Mouse (Mus musculus) natural killer cell, adult 2 months (primary cell): ENCODE data around the gene Mesd.

Experiments
- DNase-seq, 2 experiments: peaks; one replicate each; pipeline ENCODE4 v3.0.0; 2022; ENCODE audit warnings: low spot score in 2 of 2

Mesd gene

DNA sequence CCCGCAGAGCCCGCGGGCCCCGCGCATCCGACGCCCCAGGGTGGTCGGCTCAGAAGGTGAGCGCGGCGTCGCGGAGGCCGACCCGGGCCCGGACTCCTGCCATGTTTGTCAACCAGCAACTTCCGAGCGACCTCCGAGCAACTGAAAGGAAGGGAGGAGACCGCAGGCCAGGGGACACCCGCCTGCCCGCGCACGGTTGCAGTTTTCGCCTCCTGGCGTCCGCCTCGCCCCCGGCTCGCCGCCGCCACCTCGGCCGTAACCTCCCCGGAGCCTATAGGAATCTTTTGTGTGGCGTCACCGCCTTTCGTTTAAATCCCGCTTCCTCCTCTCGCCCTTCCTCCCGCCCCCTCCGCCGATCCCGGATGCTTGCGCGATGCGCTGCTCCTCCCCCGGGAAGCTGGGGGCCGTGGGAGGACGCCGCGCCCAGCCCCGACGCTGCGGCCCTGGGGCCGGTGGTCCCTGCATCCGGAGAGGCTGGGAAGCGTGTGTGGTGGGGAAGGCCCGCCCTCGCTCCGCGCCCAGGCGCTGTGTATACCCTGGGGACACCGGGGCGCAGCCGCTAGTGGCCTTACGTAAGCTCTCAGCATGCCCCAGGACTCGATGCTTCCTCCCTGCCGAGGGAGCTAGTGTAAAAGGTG lies at the start of gene Mesd, which contains the start of gene Tlnrd1:
TSS of gene Mesd (plus strand) at position 446 of the 638 bp plus-strand sequence.
TSS of gene Tlnrd1 (minus strand) at position 285 of the 638 bp plus-strand sequence.
- peak; percentile 39 to 77 for DNase-seq

DNA sequence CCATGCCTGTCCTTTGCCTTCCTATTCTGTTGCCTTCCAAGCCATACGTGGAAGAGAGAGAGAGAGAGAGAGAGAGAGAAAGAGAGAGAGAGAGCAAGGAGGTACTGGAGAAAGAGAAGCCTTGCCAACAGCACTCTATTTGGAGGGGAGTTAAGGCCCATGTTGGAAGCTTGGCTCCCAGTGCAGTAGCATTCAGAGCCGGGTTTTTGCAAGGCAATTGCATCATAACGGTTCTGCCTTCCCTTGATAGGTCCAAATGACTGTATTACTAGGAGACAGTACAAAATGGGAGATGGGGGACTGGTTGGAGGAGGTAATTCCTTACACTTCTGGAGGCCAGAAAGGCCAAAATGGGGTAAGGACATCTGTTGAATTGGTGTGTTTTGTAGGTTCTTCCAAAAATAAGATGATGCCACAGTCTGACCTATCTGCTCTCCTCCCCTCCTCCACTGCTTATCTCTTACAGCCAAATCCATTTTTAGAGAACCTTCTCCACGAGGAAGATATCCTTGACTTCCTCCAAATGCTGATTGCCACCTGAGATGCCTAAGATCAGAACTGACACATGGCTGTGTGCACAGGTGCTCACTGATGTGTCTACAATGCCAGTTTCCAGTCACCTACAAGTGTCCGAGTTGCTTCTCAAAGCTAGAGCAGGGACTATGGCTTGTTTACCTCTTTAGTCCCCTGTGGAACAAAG lies 45.6 kb upstream of the Mesd start:
- no peak for DNase-seq

DNA sequence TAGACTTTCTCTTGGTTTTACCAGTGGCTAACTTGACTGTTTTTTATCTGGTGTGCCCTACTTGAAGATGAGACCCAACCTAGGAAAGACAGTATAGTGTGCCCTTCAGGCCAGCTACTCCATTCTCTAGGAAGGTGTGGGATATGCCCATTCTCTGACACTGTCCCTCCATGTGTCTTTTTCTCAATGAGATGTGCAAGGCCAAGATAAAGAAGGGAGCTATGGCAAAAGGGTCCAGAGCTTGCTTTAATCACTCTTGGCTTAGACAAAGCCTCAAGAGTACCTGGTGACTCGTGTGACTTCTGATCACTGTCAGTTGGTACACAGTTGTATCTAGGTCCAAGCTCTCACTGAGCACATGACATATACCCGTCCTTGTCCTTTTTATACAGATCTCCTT lies 44.2 kb upstream of the Mesd start:
- no peak for DNase-seq

DNA sequence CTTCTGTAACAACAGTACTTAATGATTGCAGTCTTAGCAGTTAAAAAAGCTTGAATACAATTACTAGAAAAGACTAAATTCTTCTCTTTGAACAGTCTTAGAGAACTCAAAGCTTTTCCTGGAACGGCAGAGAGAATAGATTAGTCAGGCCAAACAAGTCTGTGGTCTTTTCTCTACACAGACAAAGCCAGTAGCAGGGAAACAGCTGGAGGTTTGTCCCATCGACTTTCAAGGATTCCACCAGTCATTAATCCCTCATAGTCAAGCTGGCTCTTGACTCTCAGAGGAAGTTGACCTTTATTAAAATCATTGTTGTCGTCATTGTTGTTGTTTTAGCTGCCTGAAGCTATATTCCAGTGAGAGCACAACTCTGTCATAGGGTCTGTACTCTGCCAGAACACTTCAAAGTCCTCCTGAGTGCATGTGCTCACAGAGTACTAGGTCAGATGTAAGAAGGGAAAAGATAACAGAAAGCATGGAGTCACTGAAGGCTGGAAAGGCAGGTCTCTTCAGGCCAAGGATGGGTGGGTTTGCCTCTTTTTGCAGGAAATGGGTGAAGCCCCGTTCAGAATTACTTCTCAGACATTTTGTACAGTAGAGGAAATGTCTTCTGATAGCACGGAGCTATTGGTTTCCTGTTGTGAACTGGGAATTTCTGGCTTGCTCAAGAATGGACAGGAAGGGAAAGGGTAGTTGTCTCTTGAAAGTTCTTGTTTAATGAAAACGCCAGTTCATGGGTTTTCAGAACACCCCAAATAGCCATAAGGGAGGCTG lies 41.6 kb upstream of the Mesd start:
- no peak for DNase-seq

DNA sequence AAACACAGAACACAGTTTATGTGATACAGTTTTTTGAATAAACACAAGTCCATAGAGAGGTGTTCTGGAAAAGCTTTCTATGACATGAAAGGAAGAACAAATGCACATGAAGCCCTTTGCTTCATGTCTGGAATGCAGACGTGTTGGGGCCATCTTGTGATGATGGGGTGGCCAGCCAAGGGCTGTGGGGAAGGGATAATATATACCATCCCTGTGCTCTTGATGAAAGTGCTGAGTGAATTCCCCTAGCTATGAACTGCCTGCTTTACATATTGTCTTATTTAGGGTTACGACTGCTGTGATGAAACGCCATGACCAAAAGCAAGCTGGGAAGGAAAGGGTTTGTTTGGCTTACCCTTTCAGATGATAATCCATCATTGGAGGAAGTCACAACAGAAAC lies 39.5 kb upstream of the Mesd start:
- DNase-seq: no peak

DNA sequence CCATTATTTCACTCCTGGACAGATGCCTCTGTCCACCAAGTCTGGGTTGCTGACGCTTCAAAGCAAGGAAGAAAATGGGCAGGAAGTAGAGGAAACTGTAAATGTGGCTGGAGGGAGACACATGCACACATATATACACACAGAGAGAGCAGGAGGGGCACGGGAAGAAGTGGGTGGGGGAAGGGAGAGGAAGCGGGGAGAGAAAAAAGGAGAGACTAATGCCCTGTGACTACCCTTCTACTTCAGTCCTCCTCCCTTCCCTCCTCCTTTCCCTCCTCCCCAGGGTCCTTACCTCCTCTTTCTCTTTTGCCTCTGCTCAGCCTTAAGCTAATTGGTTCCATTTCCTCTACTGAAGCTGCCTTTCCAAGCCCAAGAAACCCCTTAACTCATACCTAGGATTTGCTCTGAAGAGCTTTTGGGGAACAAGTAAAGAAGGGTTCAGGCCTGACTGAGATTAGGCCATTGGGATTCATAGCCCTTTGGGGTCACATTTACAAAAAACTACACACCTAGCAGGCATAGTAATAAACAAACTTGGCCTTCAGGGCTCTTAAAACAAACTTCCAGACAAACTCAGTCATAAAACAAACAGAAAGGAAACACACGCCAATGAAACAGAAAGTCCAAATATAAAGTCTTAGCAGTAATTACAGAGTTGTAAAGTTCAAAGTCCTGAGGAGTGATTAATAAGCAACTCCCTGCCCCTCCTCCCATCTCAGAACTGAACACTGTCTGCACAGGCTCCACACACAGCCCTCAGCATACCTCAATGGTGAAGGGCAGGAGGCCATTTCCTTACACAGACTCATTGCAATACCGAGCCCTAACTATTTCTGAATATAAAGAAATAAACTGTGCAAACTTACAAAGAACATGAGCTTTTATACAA lies 36.8 kb upstream of the Mesd start:
- no peak for DNase-seq

DNA sequence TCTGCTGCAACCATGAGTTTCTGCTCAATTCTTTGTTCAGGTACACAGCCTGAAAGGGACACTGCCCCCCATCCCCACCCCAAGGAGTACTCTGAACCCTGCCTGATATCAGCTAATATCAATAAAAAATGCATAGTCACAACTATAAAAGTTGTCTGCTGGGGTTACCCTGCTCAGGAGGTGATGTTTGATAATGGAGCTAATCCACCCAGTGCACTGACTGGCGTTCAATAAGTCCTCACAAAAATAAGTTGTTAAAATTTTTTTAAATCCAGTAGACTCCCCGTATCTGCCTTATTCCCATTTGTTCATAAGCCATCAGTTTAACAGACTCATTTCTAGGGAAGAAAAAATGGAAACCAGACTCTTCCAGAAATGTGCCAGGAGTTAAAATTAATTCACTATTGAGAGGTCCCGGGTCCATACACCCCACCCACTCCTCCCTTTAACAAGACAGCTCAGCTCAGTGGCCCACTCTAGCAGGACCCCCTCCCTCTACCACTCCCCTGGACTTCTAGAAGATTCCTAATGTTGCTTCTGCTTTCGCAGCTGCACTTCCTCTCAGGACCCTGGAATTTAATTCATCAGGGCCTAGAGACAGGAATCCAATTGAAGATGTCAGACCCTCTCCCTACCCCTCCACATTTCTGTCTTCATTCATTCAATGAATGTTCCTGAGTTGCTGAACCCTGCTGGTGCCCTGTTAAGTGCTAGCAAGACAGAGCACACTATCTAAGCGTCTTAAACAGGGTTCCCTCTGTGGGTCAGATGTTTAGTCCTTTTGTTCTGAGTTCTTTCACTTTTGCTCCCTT lies 32.5 kb upstream of the Mesd start:
- DNase-seq: no peak

DNA sequence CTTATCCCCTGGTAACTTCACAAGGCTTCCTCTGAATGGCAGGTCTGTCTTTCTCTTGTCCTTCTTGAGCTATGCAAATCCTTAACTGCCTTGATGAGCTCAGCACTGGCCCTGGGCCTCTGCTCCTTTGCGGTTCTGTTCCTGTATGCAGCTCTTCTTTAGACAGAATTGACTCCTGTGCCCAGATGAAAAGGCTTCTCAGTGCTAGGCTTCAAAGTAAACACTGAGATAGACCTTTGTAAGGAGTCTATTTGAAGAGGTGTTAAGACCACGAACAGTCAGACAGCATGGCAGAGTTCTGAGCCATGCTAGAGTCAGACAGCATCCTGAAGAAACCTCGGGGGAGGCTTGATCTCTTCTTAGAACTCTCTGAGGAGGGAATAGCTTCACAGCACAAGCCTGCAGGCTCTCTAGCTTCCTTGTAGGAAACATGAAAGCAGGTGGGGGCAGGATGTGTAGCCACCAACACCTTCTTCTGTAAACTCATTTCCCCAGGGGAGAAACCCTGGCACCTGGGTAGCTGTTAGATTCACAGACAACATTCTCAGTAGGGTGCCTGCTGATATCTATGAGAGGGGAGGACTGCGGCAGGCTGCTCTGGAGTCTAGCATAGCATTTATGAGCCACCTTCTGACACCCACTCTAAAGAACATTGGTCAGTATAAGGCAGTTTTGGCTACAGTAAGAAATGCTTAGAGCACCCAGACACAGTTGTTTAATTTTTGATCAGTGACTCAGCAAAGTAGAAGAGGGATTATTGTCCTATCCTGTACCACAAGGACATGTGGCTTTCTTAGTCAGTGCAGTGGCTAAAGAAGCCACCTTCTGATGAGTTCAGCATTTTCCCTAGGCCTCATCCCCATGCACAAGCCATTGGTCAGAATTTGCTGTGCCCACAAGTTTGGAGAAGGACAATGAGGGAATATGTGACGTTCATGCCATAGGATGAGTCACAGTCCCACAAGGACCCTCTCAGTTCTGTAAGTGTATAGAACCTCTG lies 31.6 kb upstream of the Mesd start:
- no peak for DNase-seq

DNA sequence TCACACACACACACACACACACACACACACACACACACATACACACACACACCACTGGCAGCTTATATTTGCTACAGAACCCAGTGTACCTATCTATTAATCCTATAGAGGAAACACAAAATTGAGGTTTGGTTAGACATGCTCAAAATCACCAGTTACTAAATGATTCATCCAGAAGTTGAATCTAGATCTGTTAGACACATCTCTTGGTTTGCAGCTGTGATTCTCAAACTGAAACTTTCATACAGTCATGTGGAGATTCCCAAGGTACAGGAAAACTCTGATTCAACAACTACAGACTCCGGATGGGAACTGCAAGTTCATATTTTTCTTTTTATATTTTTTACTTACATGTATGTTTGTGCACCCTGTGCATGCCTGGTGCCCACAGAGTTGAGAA lies 29.1 kb upstream of the Mesd start:
- DNase-seq: no peak

DNA sequence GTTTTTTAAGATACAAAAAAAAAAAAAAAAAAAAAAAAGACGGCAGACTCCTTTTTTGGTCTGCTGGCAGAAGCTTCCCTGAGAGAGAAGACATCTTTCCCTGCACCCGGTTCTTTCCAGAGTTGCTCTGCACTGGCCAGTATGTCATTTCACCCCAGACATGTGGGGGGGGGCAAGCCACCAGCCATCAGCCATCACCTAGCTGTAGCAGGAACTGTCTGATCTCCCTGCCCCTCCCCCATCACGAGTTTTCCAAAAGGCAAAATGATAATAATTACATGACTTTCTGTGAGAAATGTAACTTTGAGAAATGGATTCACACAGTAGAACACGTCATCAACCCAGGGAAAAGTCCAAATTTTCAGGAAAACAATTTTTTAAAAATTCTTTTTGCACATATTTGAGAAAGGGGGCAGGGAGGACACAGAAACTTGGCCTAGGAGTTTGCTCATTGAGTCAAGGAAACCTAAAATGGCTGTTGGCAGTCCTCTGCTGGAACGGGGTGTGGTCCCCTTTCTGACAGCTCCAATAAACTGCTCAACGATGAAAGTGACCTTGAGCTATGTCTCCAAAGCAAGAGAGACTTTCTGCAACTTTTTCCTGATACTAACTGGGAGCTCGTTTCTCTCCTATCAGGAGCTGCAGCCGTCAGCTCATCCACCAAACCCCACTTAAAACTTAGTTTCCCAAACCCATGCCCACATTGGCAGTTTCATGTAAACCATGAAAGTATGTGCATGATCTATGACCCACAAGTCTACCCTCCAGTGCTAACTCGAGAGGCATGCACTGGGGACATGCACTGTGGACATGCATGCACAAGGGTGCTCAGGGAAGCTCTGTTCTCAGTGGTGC lies 27.7 kb upstream of the Mesd start:
- DNase-seq: no peak

DNA sequence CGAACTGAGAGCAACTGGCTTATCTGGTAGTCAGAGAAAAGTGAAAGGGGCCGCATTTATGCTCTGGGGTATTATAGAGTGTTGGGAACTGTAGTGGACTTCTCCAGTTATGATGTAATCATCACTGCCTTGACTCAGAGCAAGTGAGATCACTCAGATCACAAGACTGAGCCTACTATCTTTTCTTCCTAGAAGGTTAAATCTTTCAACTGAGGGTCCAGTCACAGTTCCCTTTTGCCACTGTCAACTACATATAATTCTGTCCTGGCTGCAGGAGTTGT lies 27.1 kb upstream of the Mesd start:
- no peak for DNase-seq

DNA sequence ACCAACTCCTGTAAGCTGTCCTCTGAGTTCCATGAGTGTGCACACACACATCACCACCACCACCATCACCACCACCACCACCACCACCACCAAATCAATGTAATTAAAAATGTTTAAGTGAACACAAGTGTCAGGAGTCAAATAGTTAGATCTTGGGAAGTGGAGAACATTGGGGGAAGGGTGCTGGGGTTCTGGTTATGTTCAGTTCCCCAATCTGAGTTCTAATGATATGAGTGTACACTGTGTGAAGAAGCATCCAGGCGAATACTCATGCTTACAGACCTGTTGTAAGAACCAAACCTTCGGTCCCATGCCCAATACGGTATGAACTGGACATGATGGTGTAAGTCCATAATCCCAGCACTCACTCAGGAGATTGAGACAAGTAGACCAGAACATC lies 26.3 kb upstream of the Mesd start:
- DNase-seq: no peak

DNA sequence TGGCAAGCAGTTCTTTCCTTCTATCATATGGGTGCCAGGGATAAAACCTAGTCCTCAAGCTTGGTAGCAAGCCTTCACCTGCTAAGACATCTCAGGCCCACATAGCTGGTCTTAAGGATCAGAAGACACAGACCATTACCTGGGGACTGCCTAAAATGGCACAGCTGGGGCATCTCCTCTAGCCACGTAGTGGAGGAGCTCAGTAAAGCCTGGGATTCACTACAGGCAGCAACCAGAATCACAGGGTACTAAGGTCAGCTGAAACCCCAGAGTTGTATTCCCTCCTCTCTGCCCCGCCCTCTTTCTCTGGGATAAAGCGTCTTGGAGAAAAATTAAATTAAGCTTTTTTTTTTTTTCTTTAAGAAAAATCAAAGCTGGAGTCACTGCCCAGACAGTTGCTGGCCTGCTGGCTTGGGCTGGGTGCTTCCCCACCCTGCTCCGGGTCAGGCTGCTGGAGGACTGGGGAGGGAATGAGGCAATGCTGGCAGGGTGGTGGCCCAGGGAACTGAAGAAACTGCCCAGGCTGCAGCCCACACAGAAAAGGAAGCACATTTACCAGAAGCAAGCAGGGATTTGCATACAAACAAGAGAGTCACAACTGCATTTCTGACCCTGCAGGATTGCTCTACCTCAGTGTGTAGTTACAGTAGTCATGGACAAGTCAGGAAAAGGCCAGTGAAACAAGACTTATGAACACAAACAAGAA lies 24.7 kb upstream of the Mesd start:
- no peak for DNase-seq

DNA sequence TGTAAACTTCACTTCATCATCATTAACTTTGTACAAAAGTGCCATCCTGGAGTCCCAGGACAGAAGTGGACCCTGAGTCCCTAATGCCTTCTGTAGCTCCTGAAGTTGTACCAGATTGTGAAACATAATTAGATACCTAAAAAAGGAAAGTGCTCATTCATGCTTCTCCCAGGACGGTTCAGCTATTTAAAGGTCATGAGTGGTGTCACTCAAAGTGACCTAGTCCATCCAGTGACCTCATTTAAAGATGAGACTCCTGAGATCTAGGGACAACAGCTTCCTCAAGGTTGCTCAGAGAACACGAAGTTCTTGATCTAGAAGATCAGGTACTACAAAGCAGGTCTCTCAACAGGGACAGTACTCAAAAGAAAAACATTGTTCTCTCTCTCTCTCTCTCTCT lies 20.7 kb upstream of the Mesd start:
- no peak for DNase-seq

DNA sequence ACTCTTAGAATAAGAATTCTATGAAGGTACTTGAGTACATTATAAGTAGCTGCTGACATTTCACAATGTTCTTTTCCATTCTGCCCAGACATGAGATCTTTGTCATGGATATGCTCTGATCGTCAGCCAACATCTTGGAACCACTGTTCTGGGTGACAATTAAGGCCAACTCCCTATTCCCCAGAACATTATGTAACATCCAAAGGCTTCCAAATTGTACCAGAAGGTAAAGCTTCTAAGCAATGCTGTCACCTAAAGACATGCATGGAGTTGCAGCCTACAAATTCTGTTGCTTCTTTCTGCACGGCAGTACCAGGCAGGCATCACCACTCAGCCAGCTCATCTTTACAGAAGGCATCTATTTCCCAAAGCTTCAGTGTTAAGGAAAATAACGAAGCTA lies 16.1 kb upstream of the Mesd start:
- no peak for DNase-seq

DNA sequence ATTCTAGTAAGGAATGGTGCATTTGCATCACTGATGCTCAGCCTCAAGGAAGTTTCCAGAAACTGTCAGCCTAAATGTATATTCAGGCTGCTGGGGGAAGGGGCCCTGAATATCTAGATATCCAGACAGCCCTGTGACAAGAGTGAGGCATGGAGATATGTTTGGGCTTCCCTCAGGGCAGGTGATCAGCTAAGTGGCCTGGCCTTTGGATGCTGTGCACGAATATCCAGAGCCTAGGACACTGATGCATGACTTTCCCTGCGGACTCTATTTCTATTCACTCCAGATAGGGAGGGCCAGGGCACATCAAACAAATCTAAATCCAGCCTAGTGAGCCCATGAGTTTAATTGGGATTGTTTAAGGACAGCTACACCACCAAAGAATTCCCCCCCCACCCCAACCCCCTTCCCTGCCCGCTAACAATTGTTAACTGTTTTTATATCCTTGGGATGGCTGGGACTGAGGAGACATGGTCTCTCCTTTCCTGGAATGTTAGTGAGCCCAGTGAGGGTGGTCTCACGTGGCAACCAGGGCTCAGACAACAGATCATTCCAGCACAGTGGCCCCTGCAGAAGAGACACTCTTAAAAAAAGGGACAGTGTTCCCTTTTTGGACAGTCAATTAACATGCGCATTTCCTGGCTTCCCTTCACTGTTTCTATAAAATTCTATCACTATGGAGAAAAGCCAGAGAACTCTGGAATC lies 14.3 kb upstream of the Mesd start:
- DNase-seq: no peak

DNA sequence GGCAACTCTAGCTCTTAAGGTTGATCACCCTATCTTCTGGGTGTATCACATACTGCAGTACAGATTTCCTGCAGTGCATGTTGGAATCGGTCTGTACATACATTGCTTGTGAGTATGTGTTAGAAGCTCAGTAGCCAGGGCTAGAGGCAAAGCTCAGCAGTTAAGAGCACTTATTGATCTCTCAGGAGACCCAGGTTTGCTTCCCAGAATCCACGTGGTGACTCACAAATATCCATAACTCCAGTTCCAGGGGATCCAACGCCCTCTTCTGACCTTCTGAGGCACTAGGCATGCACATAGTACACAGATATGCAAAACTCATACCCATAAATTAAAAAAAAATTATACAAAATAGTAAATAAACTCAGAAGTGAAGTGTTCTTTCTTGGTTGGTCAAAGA lies 7.2 kb upstream of the Mesd start:
- no peak for DNase-seq
